Mouse (Mus musculus) cerebellum, postnatal 10 days (tissue): ENCODE results near the gene Psmd6.

Experiments used
- DNase-seq, 2 experiments: peaks; one replicate each; pipeline ENCODE4 v3.0.0; 2021; ENCODE audit warnings: mixed read lengths in 2 of 2

The Psmd6 gene

GRCm38 (mm10) chr14:14063382-14063781 lies 57.4 kb downstream of the Psmd6 start:
- no peak for DNase-seq

GRCm38 (mm10) chr14:14062531-14063245 lies 58.1 kb downstream of the Psmd6 start:
- no peak for DNase-seq
